Mouse (Mus musculus): ENCODE measurements at regions not wholly inside any gene's neighbourhood (a gene's known extent, or its start where the extent isn't known, plus 50 kb on each side); places are given as distances from the start of the nearest gene placed in this dataset.
"Not testable (repeated sequence)": the region's sequence is repeated elsewhere in the genome, so short reads cannot be mapped to it uniquely, and the experiment has no call there.

- ATAC-seq (ENCODE audit: insufficient number of reproducible peaks, low FRiP score, low TSS enrichment): no peak
These were observed 516.2 kb downstream of the Ets1 start for GRCm38 (mm10) chr9:33152186-33152585.

- no peak for ATAC-seq (ENCODE audit: insufficient number of reproducible peaks, low FRiP score, low TSS enrichment)
These were observed 532.1 kb downstream of the Ets1 start for GRCm38 (mm10) chr9:33168159-33168558.

DNA sequence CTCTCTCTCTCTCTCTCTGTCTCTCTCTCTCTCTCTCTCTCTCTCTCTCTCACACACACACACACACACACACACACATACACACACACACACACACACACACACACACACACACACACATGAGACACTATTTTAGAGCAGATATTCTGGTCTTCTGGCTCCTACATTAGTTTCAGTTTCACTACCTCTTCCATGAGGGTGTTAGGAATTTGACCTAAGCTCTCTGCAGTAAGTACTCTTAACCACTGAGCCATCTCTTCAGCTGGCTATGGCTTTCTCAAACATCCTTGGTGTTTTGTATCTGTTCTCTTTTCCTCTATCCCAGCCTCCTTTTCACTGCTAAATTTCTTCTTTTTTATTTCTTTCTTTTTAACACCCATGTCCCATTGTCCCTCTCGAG lies 533.1 kb downstream of the Ets1 start:
- not testable (repeated sequence) for ATAC-seq (ENCODE audit: insufficient number of reproducible peaks, low FRiP score, low TSS enrichment)

DNA sequence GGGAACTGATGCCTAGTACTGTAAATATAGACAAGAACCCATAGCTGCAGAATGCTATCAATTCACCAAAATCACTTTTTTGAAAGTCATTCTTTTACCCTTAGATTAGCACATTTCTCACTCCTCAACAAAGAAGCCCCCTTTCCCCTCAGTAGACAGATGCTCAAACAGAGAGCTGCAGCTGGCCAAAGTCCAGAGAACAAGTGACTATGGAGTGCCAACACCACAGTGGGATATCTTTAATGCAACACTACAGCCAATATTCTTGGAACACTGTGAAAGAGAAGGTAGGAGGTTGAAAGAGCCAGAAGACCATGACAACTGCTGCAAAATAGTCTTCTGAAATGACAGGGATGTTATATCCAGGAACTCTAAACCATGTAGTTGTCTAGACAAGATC lies 544.0 kb downstream of the Ets1 start:
- ATAC-seq (ENCODE audit: insufficient number of reproducible peaks, low FRiP score, low TSS enrichment): no peak

GRCm38 (mm10) chr9:33187187-33187586 lies 551.2 kb downstream of the Ets1 start:
- no peak for ATAC-seq (ENCODE audit: insufficient number of reproducible peaks, low FRiP score, low TSS enrichment)

DNA sequence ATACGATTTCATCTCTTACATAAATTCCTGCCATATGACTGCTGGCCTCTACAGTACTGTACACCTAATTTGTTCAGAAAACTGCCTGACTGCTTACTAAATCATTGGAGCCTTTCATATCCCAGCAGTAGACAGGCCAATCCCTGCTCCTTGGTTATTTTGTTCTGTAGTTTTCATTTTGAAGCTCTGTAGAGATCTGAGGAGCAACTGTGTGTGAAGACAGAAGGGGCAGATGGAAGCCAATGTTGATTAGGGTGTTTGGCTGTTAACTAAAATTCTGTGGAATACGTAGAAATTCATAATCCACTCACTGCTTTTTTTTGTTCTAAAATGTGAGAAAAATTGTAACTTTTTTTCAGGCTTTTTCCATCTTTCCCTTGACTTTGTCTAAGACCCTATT lies 573.1 kb downstream of the Ets1 start:
- ATAC-seq (ENCODE audit: insufficient number of reproducible peaks, low FRiP score, low TSS enrichment): no peak

- ATAC-seq (ENCODE audit: insufficient number of reproducible peaks, low FRiP score, low TSS enrichment): no peak
These were observed 578.5 kb downstream of the Ets1 start for GRCm38 (mm10) chr9:33214523-33214922.

DNA sequence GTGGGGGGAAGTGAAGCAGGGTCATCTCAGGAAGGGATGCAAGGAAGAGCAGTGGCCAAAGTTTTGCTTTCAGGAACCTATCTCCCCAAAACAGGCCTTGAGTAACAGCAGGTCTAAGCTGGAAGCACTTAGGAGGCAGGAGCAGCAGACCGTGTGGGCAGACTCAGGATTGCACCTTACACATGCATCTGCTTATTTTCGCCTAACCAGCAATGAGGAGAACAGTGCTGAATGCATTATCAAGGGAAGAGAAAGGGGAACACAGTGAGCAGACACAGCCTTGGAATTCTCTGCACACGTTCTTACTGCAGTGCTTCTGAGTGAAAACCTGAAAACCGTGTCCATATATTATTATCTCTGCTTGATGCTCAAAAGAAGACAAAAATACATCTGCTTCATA lies 585.0 kb downstream of the Ets1 start:
- no peak for ATAC-seq (ENCODE audit: insufficient number of reproducible peaks, low FRiP score, low TSS enrichment)

DNA sequence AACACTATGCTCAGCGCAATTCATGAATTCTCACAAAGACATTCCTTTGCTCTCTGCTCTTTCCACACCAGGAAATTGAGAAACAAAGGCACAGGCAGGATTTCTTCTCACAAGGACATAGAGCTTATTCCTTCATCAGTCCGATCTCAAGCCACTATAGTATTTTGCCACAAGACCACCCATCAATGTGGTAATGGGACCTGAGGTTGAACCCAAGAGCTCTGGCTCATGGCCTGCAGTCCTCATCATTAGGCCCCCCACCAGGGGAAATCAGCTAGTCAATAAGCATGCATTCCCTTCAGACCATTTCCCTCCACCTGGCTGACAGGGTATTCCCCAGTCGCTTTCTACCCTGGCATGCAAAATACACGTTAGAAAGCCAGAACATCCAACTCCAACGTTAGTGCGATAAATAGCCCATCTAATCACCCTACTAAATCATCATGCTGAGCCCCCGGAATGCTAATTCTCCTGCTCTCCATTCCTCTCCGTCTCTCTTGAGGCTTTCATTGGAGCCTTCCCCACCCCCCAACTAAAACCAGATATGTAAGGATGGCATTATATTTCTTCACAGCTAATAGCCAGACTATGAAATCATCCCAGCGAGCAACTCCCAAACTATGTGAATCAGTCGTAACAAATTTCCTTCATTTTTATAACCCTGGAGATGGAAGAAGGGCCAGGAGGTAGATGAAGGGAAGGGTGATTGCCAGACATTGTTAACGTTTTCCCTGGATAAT lies 586.2 kb downstream of the Ets1 start:
- ATAC-seq (ENCODE audit: insufficient number of reproducible peaks, low FRiP score, low TSS enrichment): no peak

DNA sequence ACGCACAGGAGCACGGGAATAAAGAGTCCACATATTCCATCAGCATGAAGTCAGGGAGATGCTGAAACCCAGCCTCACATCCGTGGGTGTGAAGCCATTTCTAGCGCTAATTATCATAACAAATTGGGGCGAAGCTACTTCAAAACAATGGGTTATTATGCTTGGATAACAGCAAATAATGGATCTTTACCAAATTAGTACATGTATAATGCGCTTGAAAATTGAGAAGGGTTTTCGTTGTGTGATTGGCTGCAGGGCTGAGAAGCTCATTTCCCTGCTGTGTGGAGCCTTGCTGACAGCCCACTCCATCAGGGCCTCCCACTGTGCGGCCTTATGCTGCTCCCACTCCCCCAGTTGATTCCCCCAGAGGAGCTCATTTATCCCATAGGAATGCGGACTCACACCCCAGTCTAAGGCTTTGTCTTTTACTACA lies 597.7 kb downstream of the Ets1 start:
- ATAC-seq (ENCODE audit: insufficient number of reproducible peaks, low FRiP score, low TSS enrichment): no peak

DNA sequence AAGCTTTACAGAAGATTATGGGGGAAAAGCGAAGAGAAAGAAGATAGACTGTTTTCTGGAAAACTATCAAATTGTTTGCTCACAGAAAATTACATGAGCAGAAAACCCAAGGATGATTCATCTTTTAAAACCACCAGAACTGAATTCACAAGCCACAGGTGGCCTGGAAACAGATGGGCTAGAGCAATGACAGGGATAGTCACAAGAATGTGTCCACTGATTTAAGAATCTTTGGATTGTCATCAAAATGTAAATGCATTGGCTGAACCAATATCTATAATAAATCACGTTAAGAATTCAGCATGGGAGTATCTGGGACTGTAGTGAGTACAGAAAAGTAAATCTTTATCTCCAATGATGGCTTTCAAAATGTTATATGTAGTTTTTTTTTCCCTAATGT lies 602.2 kb downstream of the Ets1 start:
- no peak for ATAC-seq (ENCODE audit: insufficient number of reproducible peaks, low FRiP score, low TSS enrichment)

- no peak for ATAC-seq (ENCODE audit: insufficient number of reproducible peaks, low FRiP score, low TSS enrichment)
These were observed 602.8 kb downstream of the Ets1 start for GRCm38 (mm10) chr9:33238846-33239245.

DNA sequence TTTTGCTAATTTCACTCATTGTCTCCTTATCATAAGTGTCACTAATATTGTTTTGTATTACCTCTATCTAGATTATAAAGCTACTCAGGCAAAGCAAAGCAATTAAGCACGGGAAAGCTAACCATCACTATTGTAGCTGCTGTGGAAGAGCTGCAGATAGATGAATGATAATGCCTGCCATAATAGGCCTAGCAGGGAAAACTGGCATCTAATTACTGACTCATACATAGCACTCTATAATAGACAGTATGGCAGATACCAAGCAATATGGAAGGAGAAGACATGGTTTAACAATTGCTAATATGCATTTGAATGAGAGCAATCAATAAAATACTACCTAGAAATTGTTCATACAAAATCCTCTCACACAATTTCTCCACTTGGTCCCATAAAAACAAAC lies 604.5 kb downstream of the Ets1 start:
- ATAC-seq (ENCODE audit: insufficient number of reproducible peaks, low FRiP score, low TSS enrichment): no peak

- no peak for ATAC-seq (ENCODE audit: insufficient number of reproducible peaks, low FRiP score, low TSS enrichment)
These were observed 605.1 kb downstream of the Ets1 start for GRCm38 (mm10) chr9:33240914-33241635.

GRCm38 (mm10) chr9:33246932-33247331 lies 610.9 kb downstream of the Ets1 start:
- ATAC-seq (ENCODE audit: insufficient number of reproducible peaks, low FRiP score, low TSS enrichment): no peak

GRCm38 (mm10) chr9:33258241-33258640 lies 622.2 kb downstream of the Ets1 start:
- no peak for ATAC-seq (ENCODE audit: insufficient number of reproducible peaks, low FRiP score, low TSS enrichment)

DNA sequence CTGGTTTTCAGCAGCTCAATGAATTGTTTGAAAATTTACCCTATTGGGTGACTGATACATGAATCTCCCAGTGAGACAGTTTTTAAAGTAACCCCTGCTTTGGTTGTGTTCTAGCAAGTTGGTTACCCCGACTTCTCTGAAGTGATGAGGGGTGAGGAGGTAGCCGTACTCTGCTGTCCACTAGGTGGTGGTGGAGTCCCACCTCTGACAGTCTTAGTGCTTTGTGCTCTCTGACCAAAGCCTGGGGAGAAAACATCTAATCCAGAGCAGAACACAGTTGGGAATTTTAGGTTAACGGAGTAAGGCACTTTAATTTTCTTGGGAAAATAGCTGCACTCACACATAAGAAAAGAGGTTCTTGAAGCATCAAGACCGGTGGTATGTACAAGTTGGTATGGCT lies 624.1 kb downstream of the Ets1 start:
- ATAC-seq (ENCODE audit: insufficient number of reproducible peaks, low FRiP score, low TSS enrichment): peak; percentile 87

DNA sequence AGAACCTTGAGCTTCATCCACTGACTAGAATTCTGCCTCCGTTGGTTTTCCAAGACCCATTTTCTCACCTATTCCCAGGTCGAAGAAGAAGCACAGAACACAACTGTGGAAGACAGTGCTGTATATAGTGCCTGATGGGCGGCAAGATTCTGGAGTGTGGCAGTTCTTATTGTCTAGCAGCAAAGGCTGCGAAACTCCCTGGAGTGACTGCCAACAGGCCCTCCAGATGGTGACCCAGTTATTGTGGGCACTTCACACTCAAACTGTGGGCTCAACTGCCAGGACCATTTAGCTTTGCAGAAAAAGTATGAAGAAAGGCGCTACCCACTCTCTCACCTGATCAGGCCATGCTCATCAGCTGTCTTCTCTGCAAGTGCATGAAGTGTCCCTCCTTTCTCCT lies 653.4 kb downstream of the Ets1 start:
- ATAC-seq (ENCODE audit: insufficient number of reproducible peaks, low FRiP score, low TSS enrichment): peak; percentile 94

- ATAC-seq (ENCODE audit: insufficient number of reproducible peaks, low FRiP score, low TSS enrichment): no peak
These were observed 656.1 kb downstream of the Ets1 start for GRCm38 (mm10) chr9:33292116-33292515.

- no peak for ATAC-seq (ENCODE audit: insufficient number of reproducible peaks, low FRiP score, low TSS enrichment)
These were observed 659.9 kb downstream of the Ets1 start for GRCm38 (mm10) chr9:33295925-33296324.

DNA sequence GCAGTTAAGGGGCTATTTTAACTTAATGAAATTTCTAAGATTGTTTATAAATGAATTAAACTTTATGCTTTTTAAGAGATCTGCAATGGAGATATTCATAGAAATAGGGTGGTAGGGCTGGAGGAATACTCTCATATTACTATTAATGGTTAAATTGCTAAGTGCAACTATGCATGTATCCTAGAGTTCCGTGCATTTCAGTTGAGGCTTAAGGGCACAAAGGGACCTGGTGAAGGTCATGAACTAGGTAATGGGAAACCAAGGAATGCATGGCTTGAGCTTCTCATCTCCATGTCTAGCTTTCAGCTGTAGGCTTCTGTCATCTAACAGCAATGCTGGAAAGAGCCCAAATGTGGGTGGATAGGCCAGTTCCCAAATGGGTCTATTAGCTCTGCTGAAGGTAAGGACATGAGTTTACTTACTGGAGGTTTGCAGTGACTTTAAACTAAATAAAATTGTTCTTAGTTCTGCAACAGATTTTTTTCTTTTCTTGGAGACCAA lies 683.6 kb downstream of the Ets1 start:
- no peak for ATAC-seq (ENCODE audit: insufficient number of reproducible peaks, low FRiP score, low TSS enrichment)

- no peak for ATAC-seq (ENCODE audit: insufficient number of reproducible peaks, low FRiP score, low TSS enrichment)
These were observed 691.7 kb downstream of the Ets1 start for GRCm38 (mm10) chr9:33327722-33328121.
